Mouse (Mus musculus) 416B (cell line): ENCODE results near the gene Abr.

Experiments used
- DNase-seq: peaks from one replicate; pipeline ENCODE4 v3.0.0; 2011; ENCODE audit warnings: low read depth

Gene Abr

GRCm38 (mm10) chr11:76622152-76622565, at the start of gene Abr:
TSS of gene Abr (minus strand) at chr11:76622314.
- no peak for DNase-seq

GRCm38 (mm10) chr11:76667807-76668206, 45.7 kb upstream of the Abr start:
- DNase-seq, result no peak

GRCm38 (mm10) chr11:76666002-76666649, 44.0 kb upstream of the Abr start:
- no peak for DNase-seq

GRCm38 (mm10) chr11:76661790-76662468, 39.8 kb upstream of the Abr start:
- DNase-seq, result no peak

GRCm38 (mm10) chr11:76659138-76659930, 37.2 kb upstream of the Abr start:
- DNase-seq, result no peak

- DNase-seq, result no peak
These were observed 35.4 kb upstream of the Abr start for GRCm38 (mm10) chr11:76657450-76657970.

- DNase-seq, result peak; percentile 69
These were observed 33.0 kb upstream of the Abr start for GRCm38 (mm10) chr11:76655106-76655505.

GRCm38 (mm10) chr11:76652838-76653334, 30.8 kb upstream of the Abr start:
- no peak for DNase-seq

GRCm38 (mm10) chr11:76650862-76651560, 28.9 kb upstream of the Abr start:
- no peak for DNase-seq

- peak; percentile 86 for DNase-seq
These were observed 25.4 kb upstream of the Abr start for GRCm38 (mm10) chr11:76647500-76647899.

GRCm38 (mm10) chr11:76647062-76647461, 24.9 kb upstream of the Abr start:
- no peak for DNase-seq

- peak; percentile 87 for DNase-seq
These were observed 23.8 kb upstream of the Abr start for GRCm38 (mm10) chr11:76645955-76646354.

GRCm38 (mm10) chr11:76645036-76645435, 22.9 kb upstream of the Abr start:
- peak; percentile 84 for DNase-seq

- no peak for DNase-seq
These were observed 22.1 kb upstream of the Abr start for GRCm38 (mm10) chr11:76644257-76644656.

GRCm38 (mm10) chr11:76640231-76640630, 18.1 kb upstream of the Abr start:
- DNase-seq, result no peak

GRCm38 (mm10) chr11:76639269-76639985, 17.3 kb upstream of the Abr start:
- no peak for DNase-seq

- no peak for DNase-seq
These were observed 8.4 kb upstream of the Abr start for GRCm38 (mm10) chr11:76630487-76630886.

GRCm38 (mm10) chr11:76630023-76630422, 7.9 kb upstream of the Abr start:
- peak; percentile 18 for DNase-seq

- DNase-seq, result peak; percentile 36
These were observed 6.5 kb upstream of the Abr start for GRCm38 (mm10) chr11:76628613-76629012.

- no peak for DNase-seq
These were observed 2.8 kb upstream of the Abr start for GRCm38 (mm10) chr11:76624881-76625280.

GRCm38 (mm10) chr11:76624071-76624470, 2.0 kb upstream of the Abr start:
- DNase-seq, result no peak
